Mouse (Mus musculus) ES-E14 (cell line): ENCODE measurements around the gene Hspb8.

Experiments used
- CHD2 ChIP-seq: IDR thresholded peaks from 2 replicates; pipeline ENCODE4 v1.6.1; 2014; ENCODE audit warnings: mild to moderate bottlenecking, low read depth, low read length, inconsistent platforms
- HCFC1 ChIP-seq: IDR thresholded peaks from 2 replicates; pipeline ENCODE4 v1.6.1; 2012; ENCODE audit warnings: low read length, inconsistent platforms, borderline replicate concordance; ENCODE audit not compliant: insufficient read depth
- MAFK ChIP-seq: IDR thresholded peaks from 2 replicates; pipeline ENCODE4 v1.6.1; 2014; ENCODE audit warnings: mild to moderate bottlenecking, low read depth, low read length, inconsistent platforms; ENCODE audit not compliant: insufficient read depth
- ZC3H11A ChIP-seq: IDR thresholded peaks from 2 replicates; pipeline ENCODE4 v1.6.1; 2012; ENCODE audit warnings: low read depth, mild to moderate bottlenecking, inconsistent platforms, low read length, borderline replicate concordance

- TF ChIP-seq MAFK (no peak), ZC3H11A (no peak), CHD2 (no peak), HCFC1 (no peak)
Measured at GRCm38 (mm10) chr5:116434976-116435850, 12.5 kb upstream of the Hspb8 start.
